Mouse (Mus musculus): ENCODE results near the gene Asap2. TPM values are rescaled to one million over a fixed set of nuclear protein-coding genes. Genes with fewer than 3 reads are reported as not detected.

Asap2 gene
- total RNA-seq, 2 experiments from 2014 or later = 37.4 to 37.8 TPM

GRCm38 (mm10) chr12:21160327-21160828 is 170.1 kb downstream of the Asap2 start:
- DNase-seq (ENCODE audit: low spot score in 2 of 2) = peak in 1 of 2 experiments; percentile 36
- intact Hi-C loops (cut with DNase I) = loop anchor here (10.0 kb wide), 1 partner anchor 46 kb away; no protein-coding TSS in a partner anchor

GRCm38 (mm10) chr12:21161841-21162240 is 171.6 kb downstream of the Asap2 start:
- no peak for DNase-seq (ENCODE audit: low spot score in 2 of 2)
- intact Hi-C loops (cut with DNase I) = loop anchor here (10.0 kb wide), 1 partner anchor 47 kb away; no protein-coding TSS in a partner anchor

DNA sequence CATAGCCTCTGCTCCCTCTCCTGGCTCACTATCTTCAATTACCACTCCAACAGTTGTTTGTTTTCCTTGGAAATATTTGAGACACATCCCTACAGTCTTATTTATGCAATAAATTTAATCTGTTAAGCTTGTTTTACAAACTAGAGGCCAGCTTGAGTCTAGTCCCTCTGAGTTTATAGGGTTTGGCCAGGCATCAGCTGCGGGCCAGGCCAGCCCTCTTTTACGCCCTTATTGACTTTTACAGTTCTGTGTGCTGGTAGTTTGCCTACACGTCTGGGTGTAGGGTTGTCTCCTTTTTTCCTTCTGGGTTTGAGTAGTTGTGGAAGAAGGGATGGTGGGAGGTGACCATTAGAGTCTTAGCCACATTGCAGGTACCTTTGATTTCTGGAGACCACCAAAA is 173.4 kb downstream of the Asap2 start:
- DNase-seq (ENCODE audit: low spot score in 2 of 2) = no peak
- intact Hi-C loops (cut with DNase I) = loop anchor here (10.0 kb wide), 1 partner anchor 49 kb away; no protein-coding TSS in a partner anchor

- intact Hi-C loops (cut with DNase I) = loop anchor here (10.0 kb wide), 1 partner anchor 49 kb away; no protein-coding TSS in a partner anchor
- no peak for DNase-seq (ENCODE audit: low spot score in 2 of 2)
Measured at GRCm38 (mm10) chr12:21164251-21164650, 174.0 kb downstream of the Asap2 start.

DNA sequence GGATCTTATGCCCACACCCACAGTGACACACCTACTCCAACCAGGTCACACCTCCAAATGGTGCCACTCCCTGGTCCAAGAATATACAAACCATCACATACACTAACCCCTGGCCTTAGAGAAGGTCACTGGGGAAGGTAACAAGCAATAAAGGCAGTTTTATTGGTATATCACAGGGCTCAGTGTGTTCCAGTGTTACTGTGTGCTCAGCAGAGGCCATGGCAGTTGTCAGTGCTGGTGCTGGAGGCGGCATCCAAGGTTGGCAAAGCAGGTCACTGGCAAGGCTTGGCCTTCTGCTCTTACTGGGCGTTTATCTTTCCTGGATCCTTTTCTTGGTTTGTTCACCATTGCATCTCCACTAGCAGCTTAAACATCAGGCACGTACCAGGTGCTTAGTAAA is 174.9 kb downstream of the Asap2 start:
- intact Hi-C loops (cut with DNase I) = loop anchor here (10.0 kb wide), 1 partner anchor 50 kb away; no protein-coding TSS in a partner anchor
- DNase-seq (ENCODE audit: low spot score in 2 of 2) = no peak

GRCm38 (mm10) chr12:21165891-21166342 is 175.7 kb downstream of the Asap2 start:
- intact Hi-C loops (cut with DNase I) = loop anchor here (10.0 kb wide), 1 partner anchor 51 kb away; no protein-coding TSS in a partner anchor
- DNase-seq (ENCODE audit: low spot score in 2 of 2) = peak; percentile 58 to 66

GRCm38 (mm10) chr12:21166884-21167575 is 176.8 kb downstream of the Asap2 start:
- intact Hi-C loops (cut with DNase I) = loop anchor here (10.0 kb wide), 1 partner anchor 52 kb away; no protein-coding TSS in a partner anchor
- no peak for DNase-seq (ENCODE audit: low spot score in 2 of 2)

DNA sequence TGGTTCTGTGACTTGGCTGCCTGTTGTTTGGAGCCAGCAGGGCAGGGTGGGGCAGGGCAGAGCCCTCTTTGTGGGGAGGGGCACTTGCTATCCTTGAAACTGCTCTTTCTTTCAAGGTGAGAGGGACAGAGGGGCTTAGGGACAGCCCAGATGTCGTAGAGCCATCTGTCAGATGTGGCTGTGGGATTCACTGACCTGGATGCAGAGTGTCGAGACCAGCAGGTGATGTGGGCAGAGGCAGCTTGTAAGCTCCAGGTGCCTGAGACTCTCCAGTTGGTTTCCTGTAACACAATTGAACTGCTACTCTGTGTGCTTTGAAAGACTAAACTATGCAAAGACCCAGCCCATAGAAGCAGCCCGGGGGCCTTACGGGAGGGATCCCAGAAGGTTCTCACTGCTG is 177.5 kb downstream of the Asap2 start:
- intact Hi-C loops (cut with DNase I) = loop anchor here (10.0 kb wide), 1 partner anchor 53 kb away; no protein-coding TSS in a partner anchor
- DNase-seq (ENCODE audit: low spot score in 2 of 2) = no peak

DNA sequence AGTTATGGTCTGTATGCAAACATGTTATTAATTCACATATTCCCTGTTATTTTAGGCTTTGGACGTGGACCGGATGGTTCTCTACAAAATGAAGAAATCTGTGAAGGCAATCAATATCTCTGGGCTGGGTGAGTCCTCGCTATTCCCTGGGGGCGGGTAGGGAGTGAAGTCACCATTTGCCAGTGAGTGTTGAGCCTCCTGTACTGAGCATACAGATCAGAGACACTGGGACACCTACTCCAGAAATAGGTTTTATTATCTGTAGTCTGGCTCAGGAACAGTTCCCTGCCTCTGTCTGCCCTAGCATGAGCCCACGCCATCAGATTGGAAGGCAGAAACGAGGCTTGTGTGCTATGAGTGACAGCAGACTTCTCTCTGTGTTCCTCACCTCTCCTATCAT is 177.9 kb downstream of the Asap2 start:
- DNase-seq (ENCODE audit: low spot score in 2 of 2) = no peak
- intact Hi-C loops (cut with DNase I) = loop anchor here (10.0 kb wide), 1 partner anchor 53 kb away; no protein-coding TSS in a partner anchor

- no peak for DNase-seq (ENCODE audit: low spot score in 2 of 2)
- intact Hi-C loops (cut with DNase I) = no loop called here
Measured at GRCm38 (mm10) chr12:21171776-21172490, 181.7 kb downstream of the Asap2 start.

DNA sequence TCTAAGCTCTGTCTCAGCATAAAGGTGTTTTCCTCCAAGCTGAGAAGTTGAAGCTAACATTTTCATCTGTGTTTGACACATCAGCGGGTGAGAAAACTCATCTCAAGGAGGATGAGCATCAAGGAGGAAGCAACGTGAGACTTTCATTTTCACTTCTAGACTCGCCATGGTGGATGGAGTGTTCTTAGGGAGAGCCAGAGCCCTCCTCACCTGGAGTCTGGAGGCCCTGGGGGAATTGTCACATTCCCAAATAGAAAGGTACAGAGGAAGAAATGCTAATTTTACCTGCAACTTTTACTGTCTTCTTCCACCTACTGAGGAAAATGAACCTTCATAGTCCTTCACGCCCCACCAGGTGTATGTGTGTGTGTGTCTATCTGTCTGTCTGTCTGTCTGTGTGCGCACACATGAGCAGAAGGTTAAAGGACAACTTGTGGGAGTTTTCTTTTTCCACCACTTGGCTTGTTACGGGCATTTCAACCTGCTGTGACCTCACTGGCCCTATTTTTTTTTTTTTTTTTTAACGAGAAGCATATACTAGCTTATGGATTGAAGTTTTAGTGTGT is 183.7 kb downstream of the Asap2 start:
- no peak for DNase-seq (ENCODE audit: low spot score in 2 of 2)
- intact Hi-C loops (cut with DNase I) = no loop called here

DNA sequence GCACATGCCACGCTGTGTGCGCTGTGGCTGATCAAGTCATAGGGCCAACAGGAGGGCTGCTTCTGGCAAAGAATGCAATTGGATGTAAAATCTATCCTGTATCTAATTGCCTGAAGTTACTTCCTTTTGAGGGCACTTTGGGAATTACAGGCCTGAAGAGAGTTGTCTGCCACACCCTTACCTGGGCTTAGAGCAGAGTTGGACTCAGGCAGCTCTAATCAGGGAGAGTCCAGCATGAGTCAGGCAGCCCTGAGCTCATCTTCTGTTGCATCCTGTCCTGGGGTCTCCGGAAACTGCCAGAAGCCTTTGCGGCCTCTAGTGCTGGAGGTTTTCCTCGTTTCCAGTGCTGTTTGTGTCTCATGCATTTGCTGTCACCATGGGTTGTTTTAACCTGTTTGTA is 186.1 kb downstream of the Asap2 start:
- intact Hi-C loops (cut with DNase I) = no loop called here
- DNase-seq (ENCODE audit: low spot score in 2 of 2) = no peak

DNA sequence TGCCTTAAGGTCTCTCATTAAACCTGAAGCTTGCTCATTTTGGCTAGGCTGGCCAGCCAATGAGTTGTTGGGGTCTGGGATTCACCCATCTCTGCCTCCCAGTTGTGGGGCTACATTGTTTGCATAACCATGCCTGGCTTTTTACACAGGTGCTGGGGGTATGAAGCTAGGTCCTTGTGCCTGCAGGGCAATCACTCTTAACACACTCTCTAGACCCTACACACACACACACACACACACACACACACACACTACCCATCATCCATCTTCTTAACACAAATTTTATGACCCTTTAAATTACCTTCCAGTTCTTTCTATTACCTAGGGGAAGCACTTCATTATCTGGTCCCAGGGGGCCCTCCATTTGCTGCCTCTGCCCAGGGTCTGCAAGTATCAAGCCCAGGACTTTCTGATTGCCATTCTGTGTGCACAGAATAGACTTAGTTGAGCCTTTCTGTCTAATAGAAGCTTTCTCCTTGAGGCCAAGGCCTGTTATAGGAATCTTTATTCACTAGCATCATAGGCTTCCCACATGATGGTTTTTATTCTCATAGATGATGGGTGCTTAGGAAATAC is 187.0 kb downstream of the Asap2 start:
- intact Hi-C loops (cut with DNase I) = no loop called here
- no peak for DNase-seq (ENCODE audit: low spot score in 2 of 2)

DNA sequence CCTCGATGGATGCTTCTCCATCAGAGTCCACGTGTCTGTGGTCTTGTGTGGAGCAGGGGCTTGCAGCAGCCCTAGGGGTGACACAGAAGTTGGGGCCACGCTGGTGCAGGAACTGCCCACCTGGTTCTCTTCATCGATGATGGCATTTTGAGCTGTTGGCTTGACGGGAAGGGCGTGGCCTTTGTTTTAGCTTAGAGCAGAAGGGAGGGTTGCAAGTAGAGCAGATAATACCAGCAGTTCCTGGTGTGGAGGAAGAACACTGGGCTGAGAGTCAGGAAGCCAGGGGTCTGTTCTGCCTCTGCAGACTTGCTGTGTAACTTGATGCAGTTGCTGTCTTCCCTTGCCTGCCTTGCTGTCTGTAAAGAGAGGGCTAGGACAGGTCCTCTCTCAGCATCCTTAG is 189.8 kb downstream of the Asap2 start:
- no peak for DNase-seq (ENCODE audit: low spot score in 2 of 2)
- intact Hi-C loops (cut with DNase I) = no loop called here

DNA sequence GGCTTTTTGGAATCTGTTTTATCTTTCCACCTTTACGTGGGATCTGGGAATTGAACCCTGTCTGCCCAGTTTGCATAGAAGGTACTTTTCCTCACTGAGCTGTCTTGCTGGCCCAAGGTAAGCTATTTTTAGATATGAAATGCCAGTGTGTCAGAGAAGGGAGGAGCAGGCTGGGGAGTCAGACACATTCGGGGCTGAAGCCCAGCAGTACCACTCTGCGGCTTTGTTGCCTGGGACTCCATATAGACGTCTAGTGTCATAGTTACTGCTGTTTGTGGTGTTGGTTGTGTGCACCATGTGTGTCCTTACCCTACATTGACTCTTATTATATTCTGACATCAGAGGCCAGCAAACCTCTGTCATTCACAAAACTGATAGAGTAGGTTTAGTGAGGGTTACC is 192.5 kb downstream of the Asap2 start:
- intact Hi-C loops (cut with DNase I) = no loop called here
- no peak for DNase-seq (ENCODE audit: low spot score in 2 of 2)

DNA sequence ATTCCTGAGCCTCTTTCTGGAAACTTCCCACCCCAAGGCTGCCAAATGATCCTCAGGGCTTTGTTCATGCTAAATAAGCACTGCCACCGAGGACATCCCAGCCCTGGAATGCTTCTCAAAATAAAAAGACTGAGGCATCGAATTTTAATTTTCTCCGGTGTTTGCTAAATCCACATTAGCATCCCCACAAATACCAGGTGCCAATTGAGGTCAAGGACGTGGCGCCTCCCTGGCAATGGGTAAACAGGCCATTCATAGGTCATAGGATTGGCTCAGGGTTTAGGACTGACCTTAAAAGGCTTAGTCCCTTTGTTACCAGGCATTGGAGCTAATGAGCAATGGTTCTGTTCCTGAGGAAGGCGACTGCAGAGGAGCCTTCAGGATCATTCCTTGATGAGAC is 193.1 kb downstream of the Asap2 start:
- DNase-seq (ENCODE audit: low spot score in 2 of 2) = no peak
- intact Hi-C loops (cut with DNase I) = no loop called here

- DNase-seq (ENCODE audit: low spot score in 2 of 2) = no peak
- intact Hi-C loops (cut with DNase I) = no loop called here
Measured at GRCm38 (mm10) chr12:21186145-21186544, 195.9 kb downstream of the Asap2 start.

- intact Hi-C loops (cut with DNase I) = no loop called here
- DNase-seq (ENCODE audit: low spot score in 2 of 2) = no peak
Measured at GRCm38 (mm10) chr12:21188880-21189279, 198.6 kb downstream of the Asap2 start.

GRCm38 (mm10) chr12:21191546-21191945 is 201.3 kb downstream of the Asap2 start:
- intact Hi-C loops (cut with DNase I) = no loop called here
- DNase-seq (ENCODE audit: low spot score in 2 of 2) = no peak

- DNase-seq (ENCODE audit: low spot score in 2 of 2) = no peak
- intact Hi-C loops (cut with DNase I) = no loop called here
Measured at GRCm38 (mm10) chr12:21195497-21195896, 205.2 kb downstream of the Asap2 start.
